Mouse (Mus musculus) forelimb bud, embryonic 11.5 days (tissue): Measurements from ENCODE around the gene Fam104a.

Experiments
- DNase-seq: peaks from one replicate; pipeline ENCODE4 v3.0.0-alpha.2; 2012; ENCODE audit warnings: low read depth, low spot score

Gene Fam104a

DNA sequence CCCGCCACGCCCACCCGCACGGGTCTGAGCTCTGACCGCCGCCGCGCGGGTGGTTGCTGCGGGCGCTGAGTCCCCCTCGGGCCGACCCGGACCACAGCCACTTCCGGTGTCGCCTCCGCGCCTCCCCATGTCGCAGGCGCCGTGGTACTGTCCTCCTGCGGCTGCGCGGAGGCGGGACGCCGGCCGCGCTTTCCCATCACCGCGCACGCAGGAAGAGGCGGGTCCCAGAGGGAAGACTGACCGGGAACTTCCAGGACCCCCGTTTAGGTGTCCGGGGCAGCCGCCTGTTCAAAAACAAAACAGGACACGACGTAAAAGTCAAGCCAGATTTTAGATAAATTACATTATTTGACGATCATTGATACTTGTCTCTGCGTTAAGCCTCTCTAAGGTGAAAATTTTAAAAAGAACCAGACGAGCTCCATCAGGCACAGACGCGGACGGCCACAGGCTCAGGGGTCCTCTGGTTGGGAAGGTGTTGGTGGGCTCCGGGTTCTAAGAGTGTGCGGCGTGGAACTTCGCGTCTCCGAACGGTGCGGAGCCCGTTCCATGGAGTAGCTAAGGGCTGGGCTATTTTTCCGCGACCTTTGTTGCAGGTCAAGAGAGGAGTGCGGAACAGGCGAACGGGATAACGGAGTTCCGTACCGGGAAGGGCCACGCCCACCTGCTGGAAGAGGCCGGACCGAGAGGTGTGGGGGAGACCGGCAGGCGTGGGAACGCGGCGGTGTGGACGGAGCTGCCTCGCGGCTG lies at the start of gene Fam104a, which contains the start of gene D11Wsu47e:
Gene Fam104a (minus strand): TSS at position 199 of the 750 bp plus-strand sequence.
Gene D11Wsu47e (plus strand): TSS at position 456 of the 750 bp plus-strand sequence.
- DNase-seq, result peak; percentile 95

DNA sequence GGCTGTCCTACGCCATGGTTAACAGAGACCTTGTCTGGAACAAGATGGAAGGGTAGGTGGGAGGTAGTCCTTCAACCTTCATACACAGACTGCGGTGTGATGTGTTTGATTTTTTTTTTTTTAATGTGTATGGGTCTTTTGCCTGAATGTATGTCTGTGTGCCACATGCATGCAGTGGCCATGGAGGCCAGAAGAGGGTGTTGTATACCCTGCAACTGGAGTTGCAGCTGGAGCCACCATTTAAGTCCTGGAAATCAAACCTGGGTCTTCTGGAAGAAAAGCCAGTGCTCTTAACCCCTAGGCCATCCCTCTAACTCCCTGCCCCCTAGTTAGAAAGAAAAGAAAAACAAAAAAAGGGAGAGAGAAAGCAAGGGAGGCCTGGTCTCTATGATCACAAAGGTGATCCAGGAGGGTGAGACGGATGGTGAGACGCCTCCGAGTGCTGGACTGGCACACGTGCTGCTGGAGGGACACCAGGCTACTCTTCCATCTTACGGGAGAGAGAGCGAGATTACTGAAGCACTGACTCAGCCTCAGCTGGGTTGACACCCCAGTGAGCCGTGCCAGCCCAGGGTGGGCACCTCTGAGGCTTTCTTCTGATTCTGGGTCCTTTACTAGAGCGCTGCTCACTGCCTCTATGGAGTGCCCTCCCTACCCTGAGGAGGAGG lies 48.1 kb upstream of the Fam104a start:
- DNase-seq, result no peak

GRCm38 (mm10) chr11:113730879-113731278 lies 46.9 kb upstream of the Fam104a start:
- DNase-seq, result no peak

DNA sequence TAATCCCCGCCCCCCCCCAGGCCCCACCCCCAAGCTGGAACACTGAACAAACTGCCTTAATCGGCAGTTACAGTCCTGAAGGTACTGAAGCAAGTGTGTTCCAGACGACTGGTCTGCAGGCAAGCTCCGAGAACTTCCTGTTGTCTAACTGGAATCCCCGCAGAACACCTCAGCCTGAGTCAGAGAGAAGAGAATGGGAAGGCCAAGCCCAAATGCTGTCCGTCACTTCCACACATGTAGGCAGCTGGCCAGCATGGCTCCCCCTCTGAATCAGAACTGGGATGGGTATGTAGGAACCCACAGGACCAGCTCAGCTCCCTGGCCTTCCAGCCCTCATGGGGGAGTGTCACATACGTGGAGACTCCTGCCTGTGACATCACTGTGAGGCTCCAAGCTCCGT lies 46.0 kb upstream of the Fam104a start:
- no peak for DNase-seq

- no peak for DNase-seq
These were observed 45.3 kb upstream of the Fam104a start for GRCm38 (mm10) chr11:113729239-113729638.

- peak; percentile 67 for DNase-seq
These were observed 44.0 kb upstream of the Fam104a start for GRCm38 (mm10) chr11:113727992-113728391.

DNA sequence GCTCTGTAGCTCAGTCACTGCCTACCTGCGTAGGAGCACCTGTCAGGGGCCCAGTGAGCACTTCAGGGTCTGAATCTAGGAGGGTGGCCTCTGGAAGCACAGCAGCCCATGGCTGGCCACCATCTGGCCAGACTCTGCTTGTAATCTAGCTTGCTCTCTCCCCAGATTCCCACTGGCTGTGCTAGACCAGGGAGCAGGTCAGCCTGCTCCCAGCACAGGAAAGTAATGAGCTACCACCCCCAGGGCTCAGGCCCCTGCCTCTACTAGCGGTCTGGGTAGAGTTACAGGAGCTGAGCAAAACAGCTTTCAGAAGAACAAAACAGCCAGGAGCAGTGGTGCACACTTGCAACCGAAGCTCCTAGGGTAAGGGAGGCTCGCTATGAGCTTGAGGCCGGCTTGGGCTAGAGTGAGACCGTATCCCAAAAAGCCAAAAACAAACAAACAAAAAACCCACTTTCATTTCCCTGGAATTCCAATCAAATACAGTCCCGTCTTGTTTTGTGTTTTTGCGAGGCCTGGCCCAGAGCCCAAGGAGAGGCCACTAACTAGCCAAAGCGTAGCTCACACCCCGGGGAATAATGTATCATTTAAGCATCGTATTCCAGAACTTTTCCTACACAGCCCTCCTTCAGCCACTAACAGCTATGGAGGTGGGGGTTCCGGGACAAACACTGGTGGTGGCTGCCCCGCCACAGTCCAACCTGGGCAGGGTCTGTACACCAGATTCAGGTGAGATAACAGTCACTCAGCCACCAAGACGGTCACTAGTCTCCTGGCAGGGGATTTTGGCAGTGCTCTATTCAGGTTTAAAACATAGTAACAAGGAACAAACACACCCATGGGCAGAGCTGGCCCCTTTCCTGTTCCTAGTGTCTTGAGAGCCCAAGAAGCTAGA lies 43.3 kb upstream of the Fam104a start:
- peak; percentile 57 for DNase-seq

GRCm38 (mm10) chr11:113725235-113726048 lies 41.5 kb upstream of the Fam104a start:
- DNase-seq, result no peak

DNA sequence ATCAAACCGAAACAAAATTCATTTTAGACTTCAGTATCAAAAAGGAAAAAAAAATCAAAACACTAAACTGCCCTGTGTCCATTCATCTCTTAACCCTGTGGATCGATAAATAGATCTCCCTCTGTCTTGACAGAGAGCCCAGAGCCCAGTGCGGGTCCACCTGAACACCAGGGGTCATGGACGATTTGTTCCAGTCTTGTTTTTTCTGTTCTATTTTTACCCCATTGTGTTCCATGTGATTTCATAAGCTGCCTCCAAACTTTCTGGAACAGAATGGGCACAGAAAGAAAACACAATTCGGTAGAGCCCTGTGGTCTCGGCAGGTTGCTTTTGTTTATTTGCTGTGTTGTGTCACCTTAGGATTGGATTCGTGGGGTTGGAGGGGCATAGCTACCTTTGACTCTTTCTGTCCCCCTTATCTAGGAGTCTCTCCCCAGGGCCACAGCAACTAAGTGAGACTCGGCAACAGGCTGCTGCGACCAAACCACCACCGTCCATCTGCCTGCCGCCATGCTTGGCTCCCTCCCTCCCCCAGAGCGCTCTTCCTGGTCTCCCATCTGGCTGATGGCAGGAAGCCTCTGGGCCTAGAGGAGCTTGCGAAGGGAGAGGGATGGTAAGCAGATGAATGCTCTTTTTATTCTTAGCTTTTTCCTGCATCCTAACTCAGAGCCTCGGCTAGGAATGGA lies 38.6 kb upstream of the Fam104a start:
- DNase-seq, result no peak

DNA sequence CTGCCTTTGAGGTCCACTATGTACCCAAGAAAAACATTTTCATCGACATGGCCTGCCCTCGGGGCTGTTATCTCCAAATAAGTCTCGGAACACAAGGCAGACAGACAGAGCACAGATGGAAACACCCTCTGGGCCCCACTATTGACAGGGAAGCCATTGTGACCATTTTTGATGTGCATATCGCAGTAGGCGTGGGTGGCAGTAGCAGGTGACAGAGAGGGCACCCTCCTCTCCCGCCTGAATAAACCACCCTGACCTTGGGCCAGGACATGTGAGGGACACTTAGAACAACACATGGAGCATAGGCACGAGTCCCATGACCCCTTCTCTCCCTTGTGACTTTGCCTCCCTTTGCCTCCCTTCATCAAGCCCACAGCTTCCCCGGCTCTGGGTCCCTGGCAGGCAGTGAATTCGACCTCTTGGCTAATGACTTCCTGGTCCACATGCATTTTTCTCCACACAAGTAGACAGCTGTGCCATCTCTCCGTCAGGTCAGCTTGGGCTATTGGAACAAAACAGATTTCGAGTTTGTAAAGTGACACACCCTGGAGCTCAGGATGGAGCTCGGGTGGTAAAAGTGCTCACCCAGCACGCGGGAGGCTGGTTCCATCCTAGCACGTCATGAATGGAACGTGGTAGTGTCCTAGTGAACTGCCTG lies 33.9 kb upstream of the Fam104a start:
- no peak for DNase-seq

DNA sequence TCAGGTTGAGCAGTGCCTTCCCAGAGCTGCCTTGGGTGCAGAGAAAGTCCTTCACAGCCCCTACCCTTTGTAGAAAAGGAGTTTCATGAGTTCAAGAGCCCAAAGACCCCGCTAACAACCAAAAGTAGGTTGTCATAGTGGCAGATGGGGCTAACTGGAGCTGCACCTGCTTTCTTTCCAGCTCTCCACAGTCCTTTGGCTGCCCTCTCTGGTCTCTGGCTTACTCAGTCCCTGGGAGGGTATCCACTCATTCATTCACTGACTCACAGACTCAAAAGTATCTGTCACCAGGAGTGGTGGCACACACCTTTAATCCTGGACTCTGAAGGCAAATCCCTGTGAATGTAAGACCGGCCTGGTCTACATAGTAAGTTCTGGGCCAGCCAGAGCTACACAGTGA lies 32.2 kb upstream of the Fam104a start:
- no peak for DNase-seq

GRCm38 (mm10) chr11:113715078-113715674 lies 31.2 kb upstream of the Fam104a start:
- no peak for DNase-seq

- no peak for DNase-seq
These were observed 27.1 kb upstream of the Fam104a start for GRCm38 (mm10) chr11:113711061-113711460.

DNA sequence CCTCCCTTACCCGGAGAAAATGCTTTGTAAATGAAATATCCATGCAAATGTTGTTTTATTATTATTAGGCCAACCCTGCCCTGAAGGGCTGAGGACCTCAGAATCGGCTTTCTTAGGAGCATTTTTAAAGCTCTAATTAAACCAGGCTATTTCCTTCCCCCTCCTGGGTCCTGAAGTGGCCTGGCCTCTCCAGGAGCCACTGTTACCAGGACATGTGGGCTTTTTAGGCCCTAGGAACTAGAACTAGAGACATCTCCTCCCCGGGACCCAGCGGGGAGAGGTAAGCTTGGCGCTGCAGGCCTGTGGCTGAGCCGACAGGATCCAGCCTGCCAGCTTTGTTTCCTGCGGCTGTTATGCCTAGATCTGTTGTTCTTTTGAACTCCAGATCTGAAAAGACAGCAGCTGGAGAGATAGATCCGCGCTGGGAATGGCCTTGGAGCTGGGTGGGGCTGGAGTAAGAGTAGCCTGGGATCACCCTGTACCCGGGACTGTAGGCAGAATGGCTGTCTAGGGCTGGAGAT lies 26.4 kb upstream of the Fam104a start:
- peak; percentile 18 for DNase-seq

DNA sequence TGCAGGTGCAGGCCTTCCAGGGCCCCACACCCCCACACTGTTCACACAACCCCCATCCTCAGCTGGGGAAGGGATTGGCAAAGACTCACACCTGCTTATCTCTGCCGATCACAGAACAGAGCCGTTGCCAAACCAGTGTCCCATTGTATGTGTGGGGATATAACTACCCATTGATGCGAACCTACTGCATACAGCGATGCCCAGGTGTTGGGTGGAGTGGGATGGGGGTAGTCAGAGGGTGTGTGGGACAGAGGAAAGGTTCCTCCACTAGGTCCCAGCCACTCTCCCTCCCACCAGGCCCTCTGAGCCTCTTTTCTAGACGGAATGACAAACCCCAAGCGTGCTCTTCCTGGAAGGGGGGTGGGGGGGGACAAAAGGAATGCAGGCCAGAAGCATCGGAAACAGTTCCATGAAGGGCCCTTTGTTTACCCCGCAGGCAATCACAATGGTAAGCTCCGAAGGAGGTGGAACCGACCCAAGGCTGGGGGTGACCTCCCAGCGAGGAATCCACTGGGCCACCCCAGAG lies 25.8 kb upstream of the Fam104a start, which contains the start of gene Cpsf4l:
Gene Cpsf4l (minus strand): TSS at position 287 of the 526 bp plus-strand sequence.
- peak; percentile 67 for DNase-seq

DNA sequence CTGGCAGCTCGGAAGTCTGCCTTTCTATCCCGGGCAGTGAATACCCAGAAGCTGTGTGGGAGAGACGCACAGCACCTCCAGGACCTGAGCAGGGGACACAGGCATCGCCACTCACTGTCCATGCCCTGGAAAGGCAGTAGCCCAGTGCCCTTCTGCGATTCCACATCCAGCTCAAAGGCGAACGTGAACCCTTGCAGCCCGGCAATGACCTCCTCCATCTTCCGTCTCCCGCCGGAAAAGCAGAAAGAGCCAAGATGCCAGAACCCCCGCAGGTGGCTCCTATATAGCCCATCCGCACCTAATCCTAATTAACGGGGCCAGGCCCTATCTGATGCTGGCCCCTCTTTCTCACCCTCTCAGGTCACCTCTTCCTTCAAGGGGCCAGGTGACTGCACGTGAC lies 25.3 kb upstream of the Fam104a start:
- DNase-seq, result no peak

GRCm38 (mm10) chr11:113708629-113709213 lies 24.8 kb upstream of the Fam104a start:
- no peak for DNase-seq

- no peak for DNase-seq
These were observed 22.2 kb upstream of the Fam104a start for GRCm38 (mm10) chr11:113705966-113706652.
